Mouse (Mus musculus): ENCODE results near the gene Cntnap3.

DNA sequence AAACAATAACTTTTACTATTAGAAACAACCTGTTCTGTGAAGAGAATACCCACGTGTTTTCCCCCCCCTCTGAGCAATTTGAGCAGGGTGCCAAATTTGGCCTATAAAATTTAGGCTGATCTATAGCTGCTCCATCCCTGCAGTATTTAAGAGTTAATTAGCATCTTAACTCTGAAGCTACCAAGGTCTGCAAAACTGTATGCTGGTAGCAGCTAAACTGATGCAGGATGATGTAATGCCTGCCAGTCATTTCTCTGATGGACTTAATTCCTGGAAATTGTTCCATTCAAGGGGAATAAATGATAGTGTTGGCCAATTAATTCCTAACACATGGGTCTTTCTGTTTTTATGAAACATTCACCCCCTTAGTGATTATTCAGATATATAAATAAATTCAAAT lies 623 bp downstream of the Cntnap3 start:
- TF ChIP-seq POLR2A (IDR thresholded peaks at IDR 0.05; ENCODE audit: low read depth, low read length) (no peak), CTCF (conservative IDR thresholded peaks at IDR 0.05; ENCODE audit: insufficient read depth, insufficient read length, low read depth, low read length) (no peak)
